Mouse (Mus musculus): ENCODE measurements around the gene Ankrd61. TPM values are rescaled to one million over a fixed set of nuclear protein-coding genes. Genes with fewer than 3 reads are reported as not detected.

The Ankrd61 gene
- polyA plus RNA-seq, 1 experiment from 2014 or later: 0.38 TPM

- Histone ChIP-seq H3K4me3 (no peak overlapping the region), H3K27ac (replicated peaks) (no peak overlapping the region), H3K27me3 (ENCODE audit: low read depth, poor library complexity, severe bottlenecking) (no peaks in the 10 kb centered on the region), H3K4me1 (no peaks in the 10 kb centered on the region), H3K36me3 (peaks cover 95% of the 10 kb centered on the region), H3K9me3 (replicated peaks) (no peaks in the 10 kb centered on the region)
- DNase-seq (ENCODE audit: low spot score): no peak
- WGBS: 95% methylated on average over 3 of the region's 3 CpGs
These were observed 20.6 kb upstream of the Ankrd61 start for GRCm38 (mm10) chr5:143918120-143918519.

GRCm38 (mm10) chr5:143917418-143917817 is 19.9 kb upstream of the Ankrd61 start:
- Histone ChIP-seq H3K27me3 (ENCODE audit: low read depth, poor library complexity, severe bottlenecking) (no peaks in the 10 kb centered on the region), H3K27ac (replicated peaks) (no peak overlapping the region), H3K36me3 (peaks cover 89% of the 10 kb centered on the region), H3K4me3 (no peak overlapping the region), H3K9me3 (replicated peaks) (no peaks in the 10 kb centered on the region), H3K4me1 (no peaks in the 10 kb centered on the region)
- peak; percentile 22 for DNase-seq (ENCODE audit: low spot score)
- 60% methylated on average over 5 of the region's 5 CpGs for WGBS

DNA sequence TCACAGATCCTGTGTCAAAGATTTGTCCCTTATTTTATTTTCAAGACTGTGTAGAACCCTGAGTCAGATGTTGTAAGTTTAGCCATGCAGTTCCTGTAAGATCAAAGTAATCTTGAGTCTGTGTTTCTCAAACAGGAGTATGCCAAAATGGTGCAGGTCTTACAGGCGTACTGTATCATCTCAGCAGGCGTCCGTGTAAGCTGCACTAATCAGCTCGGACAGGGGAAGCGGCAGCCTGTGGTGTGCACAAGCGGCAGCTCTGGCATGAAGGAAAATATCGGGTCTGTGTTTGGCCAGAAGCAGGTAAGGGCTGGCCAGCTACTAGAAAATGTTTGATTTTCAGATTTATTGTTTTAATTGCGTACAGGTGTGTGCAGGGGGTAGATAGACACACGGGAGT is 18.7 kb upstream of the Ankrd61 start:
- no peak for DNase-seq (ENCODE audit: low spot score)
- WGBS: 94% methylated on average over 9 of the region's 9 CpGs
- H3K4me1 ChIP-seq: peaks cover under 1% of the 10 kb centered on the region
- no peak overlapping the region for H3K4me3 ChIP-seq
- peaks cover 78% of the 10 kb centered on the region for H3K36me3 ChIP-seq
- H3K27me3 ChIP-seq (ENCODE audit: low read depth, poor library complexity, severe bottlenecking): no peaks in the 10 kb centered on the region
- H3K27ac ChIP-seq (replicated peaks): no peak overlapping the region
- no peaks in the 10 kb centered on the region for H3K9me3 ChIP-seq (replicated peaks)

GRCm38 (mm10) chr5:143909417-143910400 is 12.2 kb upstream of the Ankrd61 start, which contains the start of the genes Aimp2 and Pms2:
Gene Aimp2, minus strand, starts transcription at chr5:143909847.
Gene Pms2, plus strand, starts transcription at chr5:143909964.
- Histone ChIP-seq H3K27me3 (ENCODE audit: low read depth, poor library complexity, severe bottlenecking) (no peaks in the 10 kb centered on the region), H3K27ac (replicated peaks) (peak within 1 kb of the TSS; percentile 87), H3K4me1 (peaks cover 28% of the 10 kb centered on the region), H3K9me3 (replicated peaks) (no peaks in the 10 kb centered on the region), H3K36me3 (peaks cover 51% of the 10 kb centered on the region), H3K4me3 (peak within 1 kb of the TSS; percentile 78)
- peak; percentile 97 for DNase-seq (ENCODE audit: low spot score)
- under 1% methylated on average over 70 of the region's 70 CpGs for WGBS

DNA sequence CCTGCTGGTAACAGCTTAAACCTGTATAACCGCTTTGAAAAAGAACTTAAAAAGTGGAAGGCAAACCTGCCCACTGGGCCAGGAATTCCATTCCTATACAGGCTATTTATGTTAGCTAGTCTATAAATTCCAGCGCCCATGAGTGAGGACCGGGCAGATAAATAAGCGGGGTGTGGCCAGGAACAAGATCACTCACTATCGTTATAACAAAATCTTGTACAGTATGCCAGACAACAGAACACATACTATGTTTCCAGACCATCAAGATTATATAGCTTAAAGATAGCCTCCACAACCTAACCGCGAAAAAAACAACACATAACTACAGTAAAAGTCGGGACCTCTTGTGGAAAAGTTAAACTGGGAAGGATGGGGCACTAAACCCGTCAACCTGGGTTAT is 11.4 kb upstream of the Ankrd61 start:
- H3K4me3 ChIP-seq: peak overlapping the region; percentile 78
- no peaks in the 10 kb centered on the region for H3K9me3 ChIP-seq (replicated peaks)
- H3K27me3 ChIP-seq (ENCODE audit: low read depth, poor library complexity, severe bottlenecking): no peaks in the 10 kb centered on the region
- H3K36me3 ChIP-seq: peaks cover 52% of the 10 kb centered on the region
- H3K4me1 ChIP-seq: peaks cover 28% of the 10 kb centered on the region
- 5% methylated on average over 9 of the region's 9 CpGs for WGBS
- H3K27ac ChIP-seq (replicated peaks): peak overlapping the region; percentile 87
- no peak for DNase-seq (ENCODE audit: low spot score)

- no peak overlapping the region for H3K27ac ChIP-seq (replicated peaks)
- WGBS: 90% methylated on average over 8 of the region's 8 CpGs
- H3K9me3 ChIP-seq (replicated peaks): no peaks in the 10 kb centered on the region
- peaks cover 28% of the 10 kb centered on the region for H3K4me1 ChIP-seq
- DNase-seq (ENCODE audit: low spot score): no peak
- H3K36me3 ChIP-seq: peaks cover 67% of the 10 kb centered on the region
- no peak overlapping the region for H3K4me3 ChIP-seq
- H3K27me3 ChIP-seq (ENCODE audit: low read depth, poor library complexity, severe bottlenecking): no peaks in the 10 kb centered on the region
These were observed 8.9 kb upstream of the Ankrd61 start for GRCm38 (mm10) chr5:143906429-143906828.

DNA sequence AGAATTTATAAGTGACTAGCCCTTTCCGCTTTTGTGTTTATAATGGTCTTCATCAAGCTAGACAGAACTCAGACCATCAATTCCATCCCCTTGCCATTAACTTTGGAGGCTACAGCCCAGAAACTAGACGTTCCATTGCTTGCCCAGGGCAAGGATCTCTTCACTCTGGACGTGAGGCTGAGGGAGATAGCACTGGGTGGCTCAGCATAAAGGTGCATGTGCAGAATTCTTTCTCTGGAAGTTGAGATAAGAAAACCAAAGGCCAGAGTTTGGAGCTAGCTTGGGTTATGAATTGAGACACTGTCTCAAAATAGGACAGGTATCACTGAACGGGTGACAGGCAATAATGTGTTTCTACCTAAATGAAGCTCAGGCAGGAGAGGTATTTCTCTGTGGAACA is 6.3 kb upstream of the Ankrd61 start:
- Histone ChIP-seq H3K4me3 (no peak overlapping the region), H3K9me3 (replicated peaks) (no peaks in the 10 kb centered on the region), H3K27ac (replicated peaks) (no peak overlapping the region), H3K4me1 (peaks cover 15% of the 10 kb centered on the region), H3K27me3 (ENCODE audit: low read depth, poor library complexity, severe bottlenecking) (no peaks in the 10 kb centered on the region), H3K36me3 (peaks cover 94% of the 10 kb centered on the region)
- no peak for DNase-seq (ENCODE audit: low spot score)
- 92% methylated on average over 4 of the region's 4 CpGs for WGBS

DNA sequence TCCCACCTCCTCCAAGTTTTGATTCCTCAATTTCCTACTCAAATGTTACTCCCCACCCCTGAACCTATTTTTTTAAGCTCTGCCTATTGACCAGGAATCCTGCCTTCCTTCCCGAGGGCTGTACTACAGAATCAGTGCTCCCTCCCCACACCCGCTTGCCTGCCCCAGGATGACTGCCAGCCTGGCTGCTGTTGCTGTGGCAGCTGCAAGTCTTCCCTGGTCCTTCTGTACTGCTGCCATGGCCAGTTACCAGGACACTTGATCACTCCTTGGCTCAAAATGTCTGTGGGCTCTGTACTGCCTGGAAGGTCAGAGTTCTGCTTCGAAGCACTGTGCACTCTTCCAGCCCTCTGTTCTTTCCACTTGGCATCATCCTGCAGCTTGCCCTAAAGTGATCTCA is 4.6 kb upstream of the Ankrd61 start:
- 87% methylated on average over 3 of the region's 3 CpGs for WGBS
- peaks cover 100% of the 10 kb centered on the region for H3K36me3 ChIP-seq

GRCm38 (mm10) chr5:143893396-143893795 is 4.1 kb downstream of the Ankrd61 start:
- Histone ChIP-seq H3K4me3 (no peak overlapping the region), H3K27me3 (ENCODE audit: low read depth, poor library complexity, severe bottlenecking) (no peaks in the 10 kb centered on the region), H3K27ac (replicated peaks) (no peak overlapping the region), H3K9me3 (replicated peaks) (no peaks in the 10 kb centered on the region), H3K4me1 (no peaks in the 10 kb centered on the region), H3K36me3 (peaks cover 92% of the 10 kb centered on the region)
- 87% methylated on average over 5 of the region's 5 CpGs for WGBS
- no peak for DNase-seq (ENCODE audit: low spot score)

More for the DNA sequence above, 4.6 kb upstream of the Ankrd61 start:
- H3K9me3 ChIP-seq (replicated peaks): no peaks in the 10 kb centered on the region
- H3K27me3 ChIP-seq (ENCODE audit: low read depth, poor library complexity, severe bottlenecking): no peaks in the 10 kb centered on the region
- no peak for DNase-seq (ENCODE audit: low spot score)
- no peaks in the 10 kb centered on the region for H3K4me1 ChIP-seq
- H3K4me3 ChIP-seq: no peak overlapping the region
- H3K27ac ChIP-seq (replicated peaks): no peak overlapping the region

- Histone ChIP-seq H3K4me3 (no peak overlapping the region), H3K4me1 (no peaks in the 10 kb centered on the region), H3K27ac (replicated peaks) (no peak overlapping the region), H3K9me3 (replicated peaks) (no peaks in the 10 kb centered on the region), H3K36me3 (peaks cover 92% of the 10 kb centered on the region), H3K27me3 (ENCODE audit: low read depth, poor library complexity, severe bottlenecking) (no peaks in the 10 kb centered on the region)
- DNase-seq (ENCODE audit: low spot score): no peak
- 82% methylated on average over 9 of the region's 9 CpGs for WGBS
These were observed 5.1 kb downstream of the Ankrd61 start for GRCm38 (mm10) chr5:143892255-143892886.

DNA sequence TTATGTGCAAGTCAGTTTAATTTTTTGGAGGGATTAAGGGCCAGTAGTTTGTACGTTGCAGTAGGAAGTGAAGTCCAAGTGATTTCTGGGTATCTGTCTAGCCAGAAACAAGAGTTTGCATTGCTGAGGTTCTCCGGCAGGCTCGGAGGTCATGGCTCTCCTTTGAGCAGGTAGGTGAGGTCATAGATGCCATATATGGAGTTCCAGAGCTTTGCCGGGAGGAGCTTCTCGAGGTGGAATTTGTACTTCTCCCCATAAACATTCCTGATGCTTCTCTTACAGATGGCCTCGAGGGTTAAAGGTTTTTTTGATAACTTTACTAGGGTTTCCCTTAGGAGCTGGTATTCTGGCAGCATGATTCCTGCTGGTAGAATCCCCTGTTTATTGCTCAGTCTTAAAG is 6.7 kb downstream of the Ankrd61 start:
- H3K9me3 ChIP-seq (replicated peaks): peaks cover 5% of the 10 kb centered on the region; the same call in 1 of the 2 replicates
- DNase-seq (ENCODE audit: low spot score): no peak
- WGBS: 86% methylated on average over 6 of the region's 6 CpGs
- no peaks in the 10 kb centered on the region for H3K27me3 ChIP-seq (ENCODE audit: low read depth, poor library complexity, severe bottlenecking)
- no peak overlapping the region for H3K27ac ChIP-seq (replicated peaks)
- peaks cover 95% of the 10 kb centered on the region for H3K36me3 ChIP-seq
- H3K4me1 ChIP-seq: no peaks in the 10 kb centered on the region
- no peak overlapping the region for H3K4me3 ChIP-seq

DNA sequence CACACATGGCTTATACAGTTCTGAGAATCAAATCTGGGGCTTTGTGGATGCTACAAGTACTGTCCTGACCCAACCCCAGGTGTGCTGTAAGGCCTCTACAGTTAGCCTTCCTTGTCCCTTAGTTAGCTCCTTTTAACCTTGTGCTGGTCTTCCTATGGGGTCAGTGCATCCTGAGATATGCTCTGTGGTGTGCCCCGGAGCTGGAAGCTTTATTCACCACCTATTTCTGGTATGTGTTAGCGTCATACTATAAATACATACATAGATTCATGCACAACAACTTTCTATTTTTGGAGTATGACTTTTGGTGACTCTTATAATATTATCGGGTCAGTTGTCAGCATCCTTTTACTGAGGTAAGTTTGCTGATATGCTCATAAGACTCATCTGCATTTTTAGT is 12.2 kb downstream of the Ankrd61 start:
- 94% methylated on average over 3 of the region's 3 CpGs for WGBS

GRCm38 (mm10) chr5:143874571-143874970 is 22.9 kb downstream of the Ankrd61 start:
- WGBS: 87% methylated on average over 4 of the region's 4 CpGs
- Histone ChIP-seq H3K9me3 (replicated peaks) (no peaks in the 10 kb centered on the region), H3K4me1 (no peaks in the 10 kb centered on the region), H3K36me3 (peaks cover 81% of the 10 kb centered on the region), H3K27me3 (ENCODE audit: low read depth, poor library complexity, severe bottlenecking) (no peaks in the 10 kb centered on the region), H3K4me3 (no peak overlapping the region), H3K27ac (replicated peaks) (no peak overlapping the region)
- DNase-seq (ENCODE audit: low spot score): no peak

More for the DNA sequence above, 12.2 kb downstream of the Ankrd61 start:
- H3K36me3 ChIP-seq: peaks cover 99% of the 10 kb centered on the region
- no peak overlapping the region for H3K4me3 ChIP-seq
- H3K27me3 ChIP-seq (ENCODE audit: low read depth, poor library complexity, severe bottlenecking): no peaks in the 10 kb centered on the region
- no peaks in the 10 kb centered on the region for H3K4me1 ChIP-seq
- no peak overlapping the region for H3K27ac ChIP-seq (replicated peaks)
- no peak for DNase-seq (ENCODE audit: low spot score)
- peaks cover 8% of the 10 kb centered on the region; the same call in 1 of the 2 replicates for H3K9me3 ChIP-seq (replicated peaks)
